Mouse (Mus musculus): Measurements from ENCODE around the gene Mtus2. TPM values are rescaled to one million over a fixed set of nuclear protein-coding genes. Genes with fewer than 3 reads are reported as not detected.

Gene Mtus2
- polyA plus RNA-seq, 1 experiment = 1.7 TPM

DNA sequence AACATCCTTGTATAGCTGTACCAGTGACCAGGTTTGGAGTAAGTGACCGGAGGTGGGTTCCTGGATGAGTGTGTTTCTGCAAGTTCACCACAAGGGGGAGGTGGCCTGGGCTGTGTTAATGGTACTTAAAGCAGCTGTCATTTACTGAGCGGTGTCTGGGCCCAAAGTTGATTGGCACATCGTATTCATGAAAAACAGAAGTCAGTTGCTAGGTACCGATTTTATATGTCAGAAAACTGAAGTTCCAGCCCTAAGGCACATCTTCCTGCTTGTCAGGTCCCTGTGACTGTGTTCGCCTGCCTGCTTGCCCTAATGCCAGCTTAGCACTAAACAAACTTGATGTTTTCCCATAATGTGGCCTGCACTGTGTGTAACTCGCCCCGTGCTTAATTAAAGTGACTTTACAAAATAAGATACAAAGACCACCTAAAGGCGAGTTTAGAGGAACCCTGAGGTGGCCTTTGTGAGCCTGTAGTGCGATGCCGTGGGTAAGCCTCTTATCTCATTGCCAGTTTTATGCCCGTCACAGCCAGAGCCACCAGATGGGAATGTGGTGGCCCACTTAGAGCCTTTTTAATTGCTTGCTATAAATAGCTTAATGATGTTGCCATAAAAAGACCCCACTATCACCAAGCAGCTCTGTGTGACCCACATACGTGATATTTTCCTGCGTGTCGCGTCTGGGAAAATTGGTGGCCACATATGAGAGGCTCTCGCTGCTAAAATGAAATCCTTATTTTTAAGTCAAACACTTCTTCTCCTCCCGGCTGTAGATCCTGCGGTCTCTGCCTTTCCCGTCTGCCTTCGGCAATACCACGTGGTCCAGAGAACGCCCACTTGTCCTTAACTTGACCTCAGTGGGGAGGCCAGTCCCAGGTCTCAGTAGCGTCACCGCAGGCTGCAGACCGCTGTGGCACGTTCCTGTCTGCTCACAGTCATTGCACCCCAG, 69.6 kb downstream of the Mtus2 start:
- no peak overlapping the region for H3K4me3 ChIP-seq (ENCODE audit: insufficient read depth, low read length)
- TF ChIP-seq CTCF (IDR thresholded peaks at IDR 0.05; ENCODE audit: low read depth, low read length) (no peak), POLR2A (IDR thresholded peaks at IDR 0.05; ENCODE audit: borderline replicate concordance, low read depth, low read length) (no peak)
- no peaks in the 10 kb centered on the region for H3K4me1 ChIP-seq (ENCODE audit: control insufficient read depth, insufficient read depth, low read length)
- H3K27ac ChIP-seq (ENCODE audit: insufficient read depth, low read depth, low read length) = no peak overlapping the region

- no peak overlapping the region for H3K27ac ChIP-seq (ENCODE audit: insufficient read depth, low read depth, low read length)
- H3K4me3 ChIP-seq (ENCODE audit: insufficient read depth, low read length) = no peak overlapping the region
- H3K4me1 ChIP-seq (ENCODE audit: control insufficient read depth, insufficient read depth, low read length) = no peaks in the 10 kb centered on the region
- no peak for TF ChIP-seq CTCF (IDR thresholded peaks at IDR 0.05; ENCODE audit: low read depth, low read length)
- TF ChIP-seq POLR2A (IDR thresholded peaks at IDR 0.05; ENCODE audit: borderline replicate concordance, low read depth, low read length) = no peak
These were observed 70.9 kb downstream of the Mtus2 start for GRCm38 (mm10) chr5:148027985-148028384.

- TF ChIP-seq CTCF (IDR thresholded peaks at IDR 0.05; ENCODE audit: low read depth, low read length) = no peak
- TF ChIP-seq POLR2A (IDR thresholded peaks at IDR 0.05; ENCODE audit: borderline replicate concordance, low read depth, low read length) = no peak
- no peak overlapping the region for H3K27ac ChIP-seq (ENCODE audit: insufficient read depth, low read depth, low read length)
- no peak overlapping the region for H3K4me3 ChIP-seq (ENCODE audit: insufficient read depth, low read length)
- no peaks in the 10 kb centered on the region for H3K4me1 ChIP-seq (ENCODE audit: control insufficient read depth, insufficient read depth, low read length)
These were observed 84.5 kb downstream of the Mtus2 start for GRCm38 (mm10) chr5:148041661-148042060.

DNA sequence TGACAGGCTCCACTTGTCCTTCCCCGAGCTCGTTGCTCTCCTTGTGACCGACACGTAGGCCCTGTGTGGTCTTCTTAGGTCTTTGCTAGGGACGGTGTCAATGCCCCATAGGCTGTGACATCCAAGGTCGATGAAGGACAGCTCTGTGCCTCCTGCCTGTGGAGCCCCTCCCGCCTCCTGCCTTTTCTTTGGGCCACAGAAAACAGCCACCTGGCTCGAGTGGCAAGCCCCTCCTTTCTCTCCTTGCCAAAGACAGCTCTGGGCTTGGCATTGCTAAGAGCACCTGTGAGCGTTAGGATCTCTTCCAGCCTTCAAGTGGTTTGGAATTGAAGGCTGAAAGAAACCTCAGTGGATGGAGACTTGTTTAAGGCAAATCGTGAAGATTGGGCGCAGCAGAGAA, 91.1 kb downstream of the Mtus2 start:
- Histone ChIP-seq H3K4me1 (ENCODE audit: control insufficient read depth, insufficient read depth, low read length) (no peaks in the 10 kb centered on the region), H3K4me3 (ENCODE audit: insufficient read depth, low read length) (no peak overlapping the region), H3K27ac (ENCODE audit: insufficient read depth, low read depth, low read length) (no peak overlapping the region)
- TF ChIP-seq POLR2A (IDR thresholded peaks at IDR 0.05; ENCODE audit: borderline replicate concordance, low read depth, low read length) (no peak), CTCF (IDR thresholded peaks at IDR 0.05; ENCODE audit: low read depth, low read length) (no peak)

- H3K4me1 ChIP-seq (ENCODE audit: control insufficient read depth, insufficient read depth, low read length) = no peaks in the 10 kb centered on the region
- H3K4me3 ChIP-seq (ENCODE audit: insufficient read depth, low read length) = no peak overlapping the region
- no peak for TF ChIP-seq CTCF (IDR thresholded peaks at IDR 0.05; ENCODE audit: low read depth, low read length)
- TF ChIP-seq POLR2A (IDR thresholded peaks at IDR 0.05; ENCODE audit: borderline replicate concordance, low read depth, low read length) = no peak
- no peak overlapping the region for H3K27ac ChIP-seq (ENCODE audit: insufficient read depth, low read depth, low read length)
These were observed 92.2 kb downstream of the Mtus2 start for GRCm38 (mm10) chr5:148049304-148049703.

DNA sequence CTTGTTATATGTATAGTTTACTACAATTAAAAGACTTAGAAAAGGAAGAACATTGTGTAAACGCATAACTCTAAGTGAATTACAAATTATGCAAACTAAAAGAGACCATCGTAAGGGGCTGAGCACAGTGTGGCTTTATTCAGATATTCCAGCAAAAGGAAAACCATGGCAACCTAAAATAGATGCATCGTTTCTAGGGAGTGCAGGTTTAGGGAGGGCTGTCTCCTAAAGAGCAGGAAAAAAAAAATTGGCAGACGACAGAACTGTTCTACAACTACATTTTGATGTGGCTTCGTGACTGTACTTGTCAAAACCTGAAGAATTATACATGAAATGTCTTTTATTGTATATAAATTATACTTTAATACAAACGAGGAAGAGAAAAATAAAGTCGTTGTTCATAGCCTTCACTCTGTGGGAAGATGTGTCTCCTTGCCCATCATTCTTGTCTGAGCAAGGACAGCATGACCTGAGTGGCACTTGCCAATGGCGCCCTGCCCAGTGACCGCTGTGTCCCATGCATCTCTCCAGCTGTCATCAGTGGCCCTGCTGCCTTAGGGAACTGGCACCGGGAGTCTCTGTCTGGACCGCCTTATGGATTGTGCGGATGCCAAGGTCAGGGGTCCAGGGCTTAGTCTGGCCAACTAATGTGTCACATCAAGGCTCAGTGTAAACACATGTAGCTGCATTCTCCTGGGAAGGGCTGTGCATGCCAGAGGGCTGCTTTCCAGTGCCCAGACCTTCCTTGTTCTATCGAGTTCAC, 95.9 kb downstream of the Mtus2 start:
- H3K27ac ChIP-seq (ENCODE audit: insufficient read depth, low read depth, low read length) = no peak overlapping the region
- no peak for TF ChIP-seq CTCF (IDR thresholded peaks at IDR 0.05; ENCODE audit: low read depth, low read length)
- no peak for TF ChIP-seq POLR2A (IDR thresholded peaks at IDR 0.05; ENCODE audit: borderline replicate concordance, low read depth, low read length)
- H3K4me3 ChIP-seq (ENCODE audit: insufficient read depth, low read length) = no peak overlapping the region
- H3K4me1 ChIP-seq (ENCODE audit: control insufficient read depth, insufficient read depth, low read length) = no peaks in the 10 kb centered on the region

DNA sequence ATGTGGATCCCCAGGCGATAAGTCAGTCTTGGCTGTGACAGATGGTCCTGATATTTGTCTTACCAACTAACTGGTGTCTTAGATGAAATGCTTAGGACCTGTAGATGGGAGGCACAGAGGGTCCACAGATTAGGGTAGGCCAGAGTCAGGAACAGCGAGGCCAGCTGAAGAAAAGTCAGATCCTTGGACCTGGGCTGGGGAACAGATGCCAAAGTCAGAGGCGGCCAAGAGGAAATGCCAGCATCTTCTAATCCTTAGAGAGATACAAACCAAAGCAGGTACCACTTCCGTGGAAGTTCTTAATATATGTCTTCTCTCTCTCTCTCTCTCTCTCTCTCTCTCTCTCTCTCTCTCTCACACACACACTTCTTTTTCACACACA, 96.5 kb downstream of the Mtus2 start:
- Histone ChIP-seq H3K4me1 (ENCODE audit: control insufficient read depth, insufficient read depth, low read length) (no peaks in the 10 kb centered on the region), H3K27ac (ENCODE audit: insufficient read depth, low read depth, low read length) (no peak overlapping the region), H3K4me3 (ENCODE audit: insufficient read depth, low read length) (no peak overlapping the region)
- TF ChIP-seq CTCF (IDR thresholded peaks at IDR 0.05; ENCODE audit: low read depth, low read length) (no peak), POLR2A (IDR thresholded peaks at IDR 0.05; ENCODE audit: borderline replicate concordance, low read depth, low read length) (no peak)

DNA sequence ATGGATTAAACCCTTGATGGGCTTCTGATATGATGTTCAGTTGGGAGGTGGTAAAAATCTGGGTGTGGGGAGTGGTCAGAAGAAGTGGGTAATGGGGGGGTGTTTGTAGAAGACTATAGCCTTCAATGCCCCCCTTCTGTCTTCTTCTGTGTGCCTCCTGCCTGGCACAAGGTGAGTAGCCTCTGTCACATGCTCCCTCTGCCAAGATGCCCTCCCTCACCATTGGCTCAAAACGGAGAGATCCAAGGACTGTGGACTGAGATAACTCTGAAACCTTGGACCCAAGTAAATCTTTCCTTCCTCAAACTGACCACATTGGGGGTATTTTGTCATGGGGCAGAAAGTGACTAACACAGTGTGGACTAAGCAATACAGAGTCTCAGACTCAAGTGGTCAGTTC, 99.7 kb downstream of the Mtus2 start:
- Histone ChIP-seq H3K27ac (ENCODE audit: insufficient read depth, low read depth, low read length) (no peak overlapping the region), H3K4me1 (ENCODE audit: control insufficient read depth, insufficient read depth, low read length) (no peaks in the 10 kb centered on the region), H3K4me3 (ENCODE audit: insufficient read depth, low read length) (no peak overlapping the region)
- TF ChIP-seq CTCF (IDR thresholded peaks at IDR 0.05; ENCODE audit: low read depth, low read length) = no peak
- TF ChIP-seq POLR2A (IDR thresholded peaks at IDR 0.05; ENCODE audit: borderline replicate concordance, low read depth, low read length) = no peak

DNA sequence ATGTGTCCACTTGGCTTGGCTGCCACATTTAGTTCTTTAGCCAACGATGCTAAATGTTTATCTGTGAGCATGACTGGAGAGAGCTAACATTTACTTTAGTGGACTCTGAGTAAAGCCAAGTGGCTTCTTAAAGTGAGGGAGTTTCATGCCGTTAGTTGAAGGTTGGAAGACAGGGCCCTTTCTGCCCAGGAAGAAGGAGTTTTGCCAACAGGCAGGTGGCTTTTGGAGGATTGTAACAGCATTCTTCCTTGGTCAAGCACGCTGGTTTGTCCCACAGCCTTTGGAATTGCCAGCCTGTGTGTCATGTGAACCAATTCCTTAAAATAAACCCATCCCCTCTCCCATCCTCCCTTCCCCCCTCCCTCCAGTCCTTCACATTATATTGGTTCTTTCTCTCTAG, 100.3 kb downstream of the Mtus2 start:
- H3K4me1 ChIP-seq (ENCODE audit: control insufficient read depth, insufficient read depth, low read length) = no peaks in the 10 kb centered on the region
- H3K27ac ChIP-seq (ENCODE audit: insufficient read depth, low read depth, low read length) = no peak overlapping the region
- TF ChIP-seq CTCF (IDR thresholded peaks at IDR 0.05; ENCODE audit: low read depth, low read length) (no peak), POLR2A (IDR thresholded peaks at IDR 0.05; ENCODE audit: borderline replicate concordance, low read depth, low read length) (no peak)
- H3K4me3 ChIP-seq (ENCODE audit: insufficient read depth, low read length) = no peak overlapping the region

GRCm38 (mm10) chr5:148059339-148059738, 102.2 kb downstream of the Mtus2 start:
- Histone ChIP-seq H3K4me3 (ENCODE audit: insufficient read depth, low read length) (no peak overlapping the region), H3K4me1 (ENCODE audit: control insufficient read depth, insufficient read depth, low read length) (no peaks in the 10 kb centered on the region), H3K27ac (ENCODE audit: insufficient read depth, low read depth, low read length) (no peak overlapping the region)
- TF ChIP-seq POLR2A (IDR thresholded peaks at IDR 0.05; ENCODE audit: borderline replicate concordance, low read depth, low read length) = no peak
- TF ChIP-seq CTCF (IDR thresholded peaks at IDR 0.05; ENCODE audit: low read depth, low read length) = no peak

Data from bone marrow macrophage, adult 2 months (primary cell).